Mouse (Mus musculus) heart, postnatal 0 days (tissue): Measurements from ENCODE around the gene Spag9.

Source experiments
- CTCF ChIP-seq: IDR thresholded peaks from 2 replicates; pipeline ENCODE4 v1.5.1; 2016; ENCODE audit warnings: antibody characterized with exemption, control low read depth, low read depth
- EP300 ChIP-seq: IDR thresholded peaks from 2 replicates; pipeline ENCODE4 v1.6.1; 2016; ENCODE audit warnings: antibody characterized with exemption, low read depth

DNA sequence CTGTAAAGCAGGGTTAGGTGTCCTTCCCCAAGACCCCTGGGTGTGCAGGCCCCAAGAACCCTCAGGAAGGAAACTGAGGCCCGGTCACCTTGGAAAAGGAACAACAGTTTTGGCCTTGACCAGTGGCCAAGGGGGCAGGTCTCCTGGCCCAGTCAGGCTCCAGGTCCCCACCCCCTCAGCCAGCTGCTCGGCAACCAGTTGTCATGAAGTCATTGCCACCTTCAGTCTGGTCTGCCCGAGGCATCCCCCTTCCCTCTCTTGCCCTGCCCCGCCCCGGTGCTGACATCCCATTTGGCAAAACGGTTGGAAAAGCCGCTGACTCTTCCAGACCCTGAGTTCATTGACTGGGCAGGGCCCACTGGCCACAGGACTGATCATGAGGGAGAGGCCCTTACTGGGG lies 140.8 kb downstream of the Spag9 start:
- TF ChIP-seq CTCF (no peak), EP300 (no peak)
